Mouse (Mus musculus) spleen, postnatal 36 days (tissue): ENCODE measurements at regions not wholly inside any gene's neighbourhood (a gene's known extent, or its start where the extent isn't known, plus 50 kb on each side); places are given as distances from the start of the nearest gene placed in this dataset.
A peak's percentile ranks its signal among the peaks of the same experiment; 100 is the strongest.

Source experiments
- DNase-seq, 2 experiments: peaks; one replicate each; pipeline ENCODE4 v3.0.0; 2022; ENCODE audit warnings: low spot score in 2 of 2, mixed read lengths in 1 of 2

GRCm38 (mm10) chr10:117896911-117897643 lies 51.2 kb upstream of the Rap1b start:
- DNase-seq, result no peak

DNA sequence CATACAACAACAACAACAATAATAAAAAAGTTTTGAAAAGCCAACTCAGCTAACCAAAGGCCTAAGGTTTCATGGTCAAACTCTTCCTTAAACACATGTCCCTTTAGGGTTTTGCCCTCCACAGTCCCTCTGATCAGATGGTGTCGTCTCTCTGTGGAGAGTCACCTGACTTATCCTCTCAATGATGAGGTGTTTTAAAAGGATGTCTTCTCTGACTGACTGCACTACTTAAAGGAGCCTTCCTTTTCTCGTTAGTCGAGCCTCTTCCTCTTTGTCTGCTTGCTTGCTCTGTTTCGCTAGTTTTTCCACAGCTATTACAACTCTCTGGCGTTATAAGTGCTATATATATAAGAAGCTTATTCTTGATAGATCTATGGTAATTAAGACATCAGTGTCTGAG lies 51.9 kb upstream of the Rap1b start:
- no peak for DNase-seq

GRCm38 (mm10) chr10:117898391-117898790 lies 52.6 kb upstream of the Rap1b start:
- no peak for DNase-seq

DNA sequence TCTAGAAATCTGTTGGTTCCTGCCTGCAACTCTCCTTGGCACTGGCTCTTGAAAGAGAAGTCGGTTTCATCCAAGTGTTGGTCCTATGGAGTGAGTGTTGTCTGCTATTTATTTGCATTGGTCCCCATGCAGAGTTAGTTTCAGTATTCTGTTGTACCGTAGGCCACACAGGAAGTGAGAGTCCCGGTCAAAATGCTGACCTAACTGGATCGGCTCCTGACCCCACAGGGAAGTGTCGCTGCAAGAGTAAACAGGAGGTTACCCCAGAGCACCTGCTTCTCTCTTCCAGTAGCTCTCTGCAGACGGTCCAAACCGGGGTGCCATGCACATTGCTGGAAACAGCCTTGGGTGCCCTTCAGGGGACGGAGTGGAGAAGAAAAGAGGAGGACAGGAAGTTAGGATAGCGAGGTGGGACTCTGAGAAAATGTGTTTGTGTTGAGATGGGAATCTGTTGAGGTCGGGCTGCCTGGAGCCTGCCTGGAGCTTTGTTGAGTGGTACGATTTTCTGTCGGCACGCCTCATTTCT lies 53.6 kb upstream of the Rap1b start:
- peak; percentile 35 to 49 for DNase-seq

GRCm38 (mm10) chr10:117905666-117906266 lies 59.9 kb upstream of the Rap1b start:
- DNase-seq, result no peak

GRCm38 (mm10) chr10:117906267-117906811 lies 60.5 kb upstream of the Rap1b start:
- peak; percentile 22 to 31 for DNase-seq

DNA sequence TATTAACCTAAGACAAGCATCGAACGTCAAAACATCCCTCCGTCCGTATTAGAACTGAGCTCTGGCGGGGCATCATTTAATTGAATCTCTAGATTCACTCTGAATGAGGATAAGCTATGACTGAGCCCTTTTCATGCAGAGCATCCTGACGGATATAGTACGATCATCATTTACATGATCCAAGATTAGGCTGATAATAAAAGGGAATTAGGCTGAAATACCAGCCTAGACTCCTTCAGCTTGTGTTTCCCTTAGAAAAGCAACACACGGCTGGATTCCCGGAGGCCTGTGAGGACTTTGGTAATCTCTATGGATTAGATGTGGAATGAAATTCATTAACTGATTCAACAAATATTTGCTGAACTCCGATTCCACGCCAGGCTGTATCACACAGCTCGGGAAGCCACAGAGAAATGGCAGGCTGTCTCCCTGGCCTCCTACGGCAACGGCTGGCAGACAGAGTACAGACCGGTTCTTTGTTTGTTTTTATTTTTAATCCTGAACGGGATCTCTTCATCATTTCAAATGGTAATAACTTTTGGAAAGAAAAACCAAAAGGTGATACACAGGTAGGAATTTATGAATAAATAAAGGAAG lies 62.3 kb upstream of the Rap1b start:
- no peak for DNase-seq

- no peak for DNase-seq
Observed at GRCm38 (mm10) chr10:117909155-117909554, 63.3 kb upstream of the Rap1b start.

GRCm38 (mm10) chr10:117909811-117910239 lies 64.0 kb upstream of the Rap1b start:
- no peak for DNase-seq

DNA sequence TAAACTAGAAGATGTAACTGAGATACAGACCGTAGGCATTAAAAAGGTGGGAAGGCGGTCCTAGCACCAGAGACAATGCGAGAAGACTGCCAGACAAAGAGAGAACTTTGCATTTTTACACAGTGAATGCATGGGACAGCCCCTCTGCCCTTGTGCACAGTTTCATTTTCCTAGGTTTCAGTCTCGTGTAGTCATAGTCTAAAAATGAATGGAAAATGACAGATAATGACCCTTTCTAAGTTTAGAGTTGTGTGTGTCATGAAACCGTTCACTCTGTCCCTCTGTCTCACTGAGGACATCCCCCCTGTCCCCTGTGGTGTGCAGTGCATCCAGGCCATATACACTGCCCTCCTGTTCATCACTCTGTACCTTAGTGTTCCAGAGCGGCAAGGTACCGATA lies 64.6 kb upstream of the Rap1b start:
- DNase-seq, result peak; percentile 51

DNA sequence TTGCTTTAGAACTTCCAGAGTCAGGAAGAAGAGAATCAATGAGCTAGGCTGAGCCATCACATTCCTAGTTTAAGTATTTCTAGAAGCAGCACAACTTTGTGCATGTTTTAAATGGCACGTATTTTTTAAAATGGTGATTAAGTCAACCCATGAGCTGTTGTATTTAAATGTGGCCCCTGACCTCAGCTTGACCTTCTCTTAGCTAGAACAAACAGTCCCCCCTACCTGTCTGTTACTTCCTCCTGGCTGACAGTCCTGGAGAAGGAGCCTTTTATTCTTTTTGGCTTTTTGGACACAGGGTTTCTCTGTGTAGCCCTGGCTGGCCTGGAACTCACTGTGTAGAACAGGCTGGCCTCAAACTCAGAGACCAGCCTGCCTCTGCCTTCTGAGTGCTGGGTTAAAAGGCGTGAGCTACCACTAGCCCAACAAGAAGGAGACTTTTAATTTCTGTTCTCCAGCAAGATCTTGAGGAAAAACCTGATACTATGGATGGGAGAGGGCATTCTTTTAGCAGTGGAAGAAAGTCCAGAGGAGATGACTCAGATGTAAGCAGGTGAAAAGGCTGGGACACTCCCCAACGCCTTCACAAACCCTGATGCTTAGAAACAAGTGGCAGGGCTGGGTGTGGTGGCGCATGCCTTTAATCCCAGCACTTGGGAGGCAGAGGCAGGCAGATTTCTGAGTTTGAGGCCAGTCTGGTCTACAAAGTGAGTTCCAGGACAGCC lies 69.3 kb upstream of the Rap1b start:
- DNase-seq, result no peak

DNA sequence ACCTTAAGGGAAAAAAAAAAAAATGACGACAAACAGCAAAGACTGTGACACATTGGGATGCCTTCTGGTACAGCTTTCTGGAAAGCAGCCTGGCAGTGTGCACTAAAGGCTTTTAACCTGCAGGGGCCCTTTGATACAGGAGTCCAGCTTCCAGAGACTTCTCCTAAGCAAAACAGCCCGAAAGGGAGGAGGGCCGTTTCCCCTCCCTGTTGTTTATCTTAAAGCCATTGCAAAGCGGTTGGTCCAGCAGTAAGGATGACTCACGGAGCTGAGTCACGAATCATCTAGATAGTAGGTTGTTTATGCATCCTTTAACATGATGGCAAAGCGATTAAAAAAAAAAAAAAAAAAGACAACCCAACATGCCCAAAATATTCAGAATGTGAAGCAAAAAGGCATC lies 70.4 kb upstream of the Rap1b start:
- no peak for DNase-seq

DNA sequence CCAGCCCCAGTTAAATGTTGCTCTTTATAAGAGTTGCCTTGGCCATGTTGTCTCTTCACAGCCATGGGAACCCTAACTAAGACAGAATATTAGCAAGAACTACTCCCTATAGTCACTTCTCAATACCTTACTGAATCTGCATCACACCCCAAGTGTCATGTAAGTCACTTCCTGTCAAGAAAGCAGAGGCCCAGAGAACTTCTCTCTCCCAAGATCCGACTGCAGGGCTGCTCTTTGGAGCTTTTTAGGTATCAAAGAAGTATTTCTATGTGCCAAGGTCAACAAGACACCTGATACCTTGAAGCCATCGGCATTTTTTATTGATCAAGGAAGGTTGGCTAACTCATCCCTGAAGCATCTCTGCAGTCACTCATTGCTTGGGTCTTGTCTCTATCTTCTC lies 72.0 kb upstream of the Rap1b start:
- DNase-seq, result no peak

DNA sequence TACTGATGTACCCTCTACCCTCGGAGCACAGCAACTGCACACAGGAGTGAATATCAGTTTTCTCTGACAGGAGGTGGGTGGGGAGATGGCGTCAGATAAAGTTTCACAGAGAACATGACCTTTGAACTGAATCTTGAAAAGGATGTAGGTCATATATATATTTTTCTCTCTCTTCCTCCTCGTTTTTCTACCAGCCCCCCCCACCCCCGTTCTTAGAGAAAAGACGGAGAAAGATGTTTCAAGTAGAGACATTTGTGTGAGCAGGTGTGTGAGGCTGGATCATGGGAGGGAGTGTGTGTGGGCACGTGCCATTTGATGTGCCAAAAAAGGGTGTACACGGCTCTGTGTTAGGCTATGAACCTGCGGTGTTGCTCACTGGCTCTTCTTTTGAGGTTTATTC lies 72.8 kb upstream of the Rap1b start:
- DNase-seq, result peak in 1 of 2 experiments; percentile 42

DNA sequence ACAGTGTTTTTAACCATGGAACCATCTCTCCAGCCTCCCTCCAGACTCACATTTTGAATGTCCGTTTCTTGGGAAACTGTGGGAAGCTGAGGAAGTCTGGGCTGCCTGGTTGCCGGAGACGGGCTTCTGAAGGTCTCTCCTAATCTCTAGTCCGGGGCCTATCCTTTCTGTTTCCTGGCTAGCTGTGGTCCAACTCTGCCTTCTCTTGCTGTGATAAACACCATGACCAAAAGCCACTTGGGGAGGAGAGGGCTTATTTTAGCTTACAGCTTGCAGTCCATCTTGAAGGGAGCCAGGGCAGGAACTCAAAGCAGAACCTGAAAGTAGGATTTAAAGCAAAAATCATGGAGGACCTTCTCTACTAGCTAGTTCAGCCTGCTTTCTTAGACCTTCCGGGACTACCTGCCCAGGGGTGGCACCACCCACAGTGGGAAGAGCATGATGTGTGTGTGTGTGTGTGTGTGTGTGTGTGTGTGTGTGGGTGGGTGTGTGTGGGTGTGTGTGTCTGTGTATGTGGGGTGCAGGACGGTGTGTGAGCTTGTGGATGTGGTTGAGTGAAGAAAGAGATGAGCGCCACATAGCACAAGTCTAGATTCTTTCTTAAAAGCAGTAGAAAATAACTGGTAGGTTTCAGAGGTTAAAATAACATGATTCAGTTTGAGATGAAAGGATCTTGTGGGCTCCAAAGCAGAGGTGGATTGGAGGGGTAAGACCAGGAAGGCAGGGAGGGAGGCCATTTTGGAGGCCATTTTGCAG lies 73.5 kb upstream of the Rap1b start:
- DNase-seq, result no peak

DNA sequence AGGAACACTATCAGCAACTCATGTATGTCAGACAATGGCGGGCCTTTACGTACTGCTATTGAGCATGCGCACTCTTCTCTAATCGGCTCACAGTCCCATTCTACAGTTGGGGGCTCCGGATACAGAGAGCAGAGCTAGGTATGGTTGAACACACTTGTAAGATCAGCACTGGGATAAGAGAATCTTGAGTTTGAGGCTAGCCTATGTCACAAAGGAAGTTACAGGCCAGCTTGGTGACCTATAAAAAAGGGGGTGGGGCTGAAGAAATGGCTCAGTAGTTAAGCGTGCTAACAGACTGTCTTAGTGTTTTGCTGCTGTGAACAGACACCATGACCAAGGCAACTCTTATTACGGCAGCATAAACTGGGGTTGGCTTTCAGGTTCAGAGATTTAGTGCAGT lies 79.4 kb upstream of the Rap1b start:
- DNase-seq, result no peak

GRCm38 (mm10) chr10:117925611-117926555 lies 80.0 kb upstream of the Rap1b start:
- DNase-seq, result peak in 1 of 2 experiments; percentile 25

- no peak for DNase-seq
Observed at GRCm38 (mm10) chr10:117928998-117929397, 83.2 kb upstream of the Rap1b start.

GRCm38 (mm10) chr10:117934797-117935196 lies 89.0 kb upstream of the Rap1b start:
- no peak for DNase-seq

DNA sequence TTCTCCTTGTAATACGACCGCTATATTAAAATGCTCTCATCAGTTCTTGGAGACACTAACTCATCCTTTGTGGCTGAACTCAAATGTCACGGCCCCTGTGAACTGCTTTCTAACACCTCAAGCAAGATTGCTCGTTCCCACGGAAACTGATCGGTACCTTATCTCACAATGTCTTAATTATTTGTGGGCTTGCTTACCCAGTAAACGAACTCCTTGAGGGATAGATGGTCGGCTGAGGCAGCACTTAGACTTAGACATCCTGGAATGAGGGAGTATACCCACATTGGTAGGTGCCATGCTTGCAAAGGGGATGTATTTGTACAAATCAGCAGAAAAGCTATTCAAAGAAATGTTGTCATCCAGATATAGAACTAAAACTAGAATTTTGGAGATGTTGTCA lies 92.9 kb upstream of the Rap1b start:
- no peak for DNase-seq
